Mouse (Mus musculus): ENCODE data around the gene Ethe1.
"Not testable (repeated sequence)": the region's sequence is repeated elsewhere in the genome, so short reads cannot be mapped to it uniquely, and the experiment has no call there.

Ethe1 gene

DNA sequence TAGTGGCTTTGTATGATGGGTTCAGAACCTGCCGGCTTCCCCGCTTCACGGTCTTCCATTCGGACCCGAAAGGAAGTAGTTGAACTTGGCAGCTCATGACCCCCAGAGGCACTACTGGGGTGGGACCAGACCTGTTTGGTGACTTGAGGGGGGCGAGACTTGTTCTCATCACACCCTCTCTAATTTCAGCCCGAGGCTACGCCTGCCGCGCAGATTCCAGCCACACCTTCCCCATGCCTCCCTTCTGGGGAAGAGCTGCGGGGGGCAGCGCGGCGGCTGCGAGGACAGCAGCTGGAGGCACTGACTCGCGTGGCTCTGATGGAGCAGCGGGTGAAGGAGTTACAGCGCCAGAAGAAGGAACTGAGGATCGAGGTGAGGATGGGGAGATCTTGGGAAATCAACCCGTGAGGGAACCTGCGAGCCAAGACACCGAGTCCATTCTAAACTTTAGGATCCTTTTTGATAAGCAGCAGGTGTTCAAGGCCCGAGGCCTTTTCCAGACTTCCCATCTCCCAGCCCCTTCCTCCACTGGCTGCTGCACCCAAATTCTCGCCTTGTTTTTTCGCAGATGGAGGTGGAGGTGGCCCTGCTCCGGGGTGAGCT is 25.1 kb downstream of the Ethe1 start:
- DNase-seq (ENCODE audit: low spot score), result no peak

DNA sequence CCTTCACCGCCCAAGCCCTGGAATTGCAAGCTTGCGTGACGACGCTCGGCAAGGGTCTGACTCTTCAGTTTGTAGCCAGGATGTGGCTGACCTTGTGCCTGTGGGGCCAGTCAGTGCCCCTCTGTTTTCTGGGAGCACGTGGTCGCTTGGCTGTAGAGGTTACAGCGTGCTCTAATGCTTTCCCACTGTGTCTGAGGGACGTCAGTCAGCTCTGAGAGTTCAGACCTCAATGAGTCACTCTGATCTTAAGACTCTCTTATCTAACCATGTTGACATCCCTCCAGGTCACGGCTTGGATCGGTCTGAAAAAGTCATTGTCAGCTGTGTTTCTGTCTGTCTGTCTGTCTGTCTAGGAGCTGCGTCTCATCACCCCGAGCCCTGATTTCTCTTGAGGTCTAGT is 27.5 kb downstream of the Ethe1 start:
- no peak for DNase-seq (ENCODE audit: low spot score)

DNA sequence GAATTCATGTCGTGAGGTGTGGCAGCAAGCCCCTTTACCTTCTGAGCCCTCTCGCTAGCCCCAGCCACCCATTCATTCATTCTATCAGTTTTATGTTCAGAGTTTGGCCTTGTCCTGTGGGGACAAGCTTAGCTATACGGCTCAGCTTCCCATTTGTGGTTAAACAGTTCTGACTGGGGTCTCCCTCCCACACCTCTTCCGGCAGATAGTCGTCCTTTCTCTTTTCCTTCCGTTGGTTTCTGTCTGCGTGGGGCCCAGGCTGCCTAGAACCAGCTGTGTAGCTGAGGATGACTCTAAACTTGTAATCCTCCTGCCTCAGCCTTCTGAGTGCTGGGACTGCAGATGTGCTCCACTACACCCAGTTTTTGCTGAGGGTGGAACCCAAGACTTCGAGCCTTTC is 30.4 kb downstream of the Ethe1 start:
- DNase-seq (ENCODE audit: low spot score), result no peak

DNA sequence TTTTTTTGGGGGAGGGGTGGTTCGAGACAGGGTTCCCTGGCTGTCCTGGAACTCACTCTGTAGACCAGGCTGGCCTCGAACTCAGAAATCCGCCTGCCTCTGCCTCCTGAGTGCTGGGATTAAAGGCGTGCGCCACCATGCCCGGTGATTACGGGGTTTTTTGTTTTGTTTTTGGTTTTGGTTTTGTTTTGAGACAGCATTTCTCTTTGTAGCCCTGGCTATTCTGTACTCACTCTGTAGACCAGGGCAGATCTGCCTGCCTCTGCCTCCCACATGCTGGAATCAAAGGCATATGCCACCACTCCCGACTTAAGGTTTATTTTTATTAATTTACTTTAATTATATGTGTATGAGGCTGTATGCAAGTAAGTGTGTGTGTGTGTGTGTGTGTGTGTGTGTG is 31.0 kb downstream of the Ethe1 start:
- DNase-seq (ENCODE audit: low spot score), result not testable (repeated sequence)

DNA sequence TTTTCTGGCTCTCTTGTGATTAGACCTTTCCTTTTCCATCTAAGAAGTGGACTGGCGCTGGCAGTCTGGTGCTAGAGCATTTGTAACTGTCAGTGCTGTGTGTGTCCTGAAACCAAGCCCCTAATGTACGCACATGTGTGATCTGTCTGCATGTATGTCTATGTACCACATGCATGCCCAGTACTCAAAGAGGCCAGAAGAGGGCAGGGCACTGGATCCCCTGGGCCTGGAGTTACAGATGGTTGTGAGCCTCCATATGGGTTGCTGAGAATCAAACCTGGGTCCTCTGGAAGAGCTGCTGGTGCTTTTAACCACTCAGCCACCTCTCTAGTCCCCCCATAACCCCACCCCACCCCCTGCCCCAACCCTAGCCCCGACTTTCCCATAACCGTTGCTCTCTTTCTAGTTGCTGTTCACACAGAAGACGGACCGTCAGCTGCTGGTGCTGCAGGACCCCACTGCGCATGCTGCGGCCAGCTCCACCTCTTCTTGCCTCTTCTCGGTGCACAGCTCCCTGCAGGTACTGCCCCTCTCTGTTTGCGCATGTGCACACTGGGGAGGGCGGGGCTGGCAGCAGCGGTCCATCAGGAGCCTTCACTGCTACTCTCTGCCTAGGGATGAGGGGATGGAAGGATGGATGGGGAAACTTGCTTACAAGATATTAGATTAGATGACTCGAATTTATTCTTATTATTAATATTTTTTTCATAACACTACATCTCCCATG is 32.5 kb downstream of the Ethe1 start:
- DNase-seq (ENCODE audit: low spot score), result no peak

GRCm38 (mm10) chr7:24621193-24621592 is 33.9 kb downstream of the Ethe1 start:
- no peak for DNase-seq (ENCODE audit: low spot score)

DNA sequence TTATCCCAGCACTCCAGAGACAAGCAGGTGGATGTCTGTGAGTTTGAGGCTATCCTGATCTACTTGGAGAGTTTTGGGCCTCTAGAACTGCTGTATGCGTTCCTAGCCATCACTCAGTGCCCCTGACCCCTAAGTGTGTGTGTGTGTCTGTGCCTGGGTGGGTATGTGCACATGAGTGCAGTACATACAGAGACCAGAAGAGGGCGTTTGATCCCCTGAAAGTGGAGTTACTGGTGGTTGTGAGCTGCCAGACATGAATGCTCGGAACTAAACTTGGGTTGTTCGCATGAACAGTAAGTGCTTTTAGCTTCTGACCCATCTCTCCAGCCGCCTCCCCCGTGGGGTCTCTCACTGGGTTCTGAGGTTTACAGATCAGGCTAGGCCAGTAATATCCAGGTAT is 35.6 kb downstream of the Ethe1 start:
- no peak for DNase-seq (ENCODE audit: low spot score)

DNA sequence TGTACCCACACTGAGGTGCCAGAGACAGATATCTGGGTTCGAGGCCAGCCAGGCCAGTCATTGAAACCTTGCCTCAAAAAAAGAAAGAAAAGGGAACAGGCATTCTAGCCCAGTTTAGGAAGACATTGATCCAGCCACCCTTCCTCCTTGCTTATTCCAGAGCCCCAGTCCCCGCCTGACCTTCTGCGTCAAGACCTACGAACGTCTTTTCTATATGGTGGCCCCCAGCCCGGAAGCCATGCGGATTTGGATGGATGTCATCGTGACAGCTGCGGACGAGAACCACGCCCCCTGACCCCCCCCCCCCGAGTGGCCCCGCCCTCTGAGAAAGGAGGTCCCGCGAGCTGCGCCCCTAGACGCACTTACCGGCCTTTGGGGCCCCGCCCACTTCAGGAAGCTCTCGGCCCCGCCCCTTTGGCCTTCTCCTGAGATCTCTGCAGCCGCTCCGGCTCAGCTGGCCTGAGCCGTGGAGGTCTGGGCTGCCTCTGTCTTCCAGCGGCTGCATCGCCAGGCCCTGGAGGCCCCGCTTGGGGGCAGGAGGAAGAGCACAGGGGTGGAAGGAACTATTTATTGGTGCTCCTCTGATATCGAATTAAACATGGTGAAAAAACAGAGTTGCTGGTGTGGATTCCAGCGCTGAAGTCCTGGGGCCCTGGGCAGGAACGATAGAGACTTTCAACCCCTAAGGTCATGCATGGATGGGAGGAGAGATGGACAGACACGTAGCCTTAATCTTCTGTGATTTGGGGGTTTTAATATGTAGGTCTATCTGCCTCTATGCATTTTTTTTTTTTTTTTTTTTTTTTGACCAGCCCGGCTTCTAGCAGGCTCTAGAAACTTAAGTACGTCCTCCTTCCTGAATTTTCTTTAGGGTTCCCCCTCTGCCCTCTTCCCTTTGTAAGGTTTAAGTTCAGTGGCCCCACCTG is 41.6 kb downstream of the Ethe1 start:
- DNase-seq (ENCODE audit: low spot score), result peak; percentile 86

DNA sequence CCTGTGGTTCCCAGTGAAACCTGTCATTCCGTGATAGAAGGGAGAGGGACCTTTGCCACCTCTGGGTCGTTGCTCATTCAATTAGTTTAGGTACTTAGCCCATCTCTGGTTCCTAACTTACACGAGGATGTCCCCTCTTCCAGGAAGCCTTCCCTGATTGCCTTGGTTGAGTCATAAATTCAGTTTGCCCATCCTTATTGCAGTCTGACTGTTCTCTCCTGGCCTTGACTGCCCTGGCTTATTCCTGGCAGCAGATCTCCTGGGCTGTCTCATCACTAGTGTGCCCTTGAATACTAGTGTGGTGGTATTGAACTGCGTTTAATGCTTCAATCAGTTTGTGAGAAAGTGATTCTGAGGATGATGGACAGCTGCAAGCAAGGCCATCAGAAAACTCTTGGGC is 42.3 kb downstream of the Ethe1 start:
- no peak for DNase-seq (ENCODE audit: low spot score)

DNA sequence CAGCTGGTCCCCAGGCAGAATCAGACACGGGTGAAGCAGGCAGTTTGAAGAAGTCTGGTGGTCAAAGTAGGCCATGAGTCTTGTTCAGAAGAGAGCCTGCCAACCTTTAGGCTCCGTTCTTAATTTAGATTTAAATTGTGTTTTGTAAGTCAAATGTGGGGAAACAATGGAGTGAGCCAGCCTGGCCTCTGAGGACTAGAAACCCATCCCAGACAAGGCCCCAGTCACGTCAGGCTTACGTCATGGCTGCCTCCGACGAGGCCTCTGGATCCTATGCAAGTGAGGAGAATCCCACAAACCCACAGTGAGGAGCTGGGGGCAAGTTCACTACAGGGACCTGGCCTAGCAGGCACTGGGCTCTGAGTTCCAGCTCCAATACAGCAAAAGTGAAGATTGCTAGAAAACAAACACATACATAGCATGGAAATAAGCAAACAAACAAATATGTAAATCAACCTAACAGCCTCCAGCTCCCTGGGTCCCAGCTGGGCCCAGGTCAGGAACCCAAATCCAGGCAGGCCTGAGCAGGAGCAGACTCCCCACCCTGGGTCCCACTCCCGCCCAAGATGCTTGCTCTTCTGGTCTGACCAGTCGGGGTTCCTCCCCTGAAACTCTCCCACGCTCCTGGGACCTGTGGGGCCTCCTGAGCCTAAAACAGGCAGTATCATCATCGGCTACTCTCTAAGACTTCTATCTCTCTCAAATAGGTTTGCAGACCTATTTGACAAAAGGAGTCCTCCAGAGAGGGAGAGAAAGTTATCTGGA is 43.0 kb downstream of the Ethe1 start:
- no peak for DNase-seq (ENCODE audit: low spot score)

DNA sequence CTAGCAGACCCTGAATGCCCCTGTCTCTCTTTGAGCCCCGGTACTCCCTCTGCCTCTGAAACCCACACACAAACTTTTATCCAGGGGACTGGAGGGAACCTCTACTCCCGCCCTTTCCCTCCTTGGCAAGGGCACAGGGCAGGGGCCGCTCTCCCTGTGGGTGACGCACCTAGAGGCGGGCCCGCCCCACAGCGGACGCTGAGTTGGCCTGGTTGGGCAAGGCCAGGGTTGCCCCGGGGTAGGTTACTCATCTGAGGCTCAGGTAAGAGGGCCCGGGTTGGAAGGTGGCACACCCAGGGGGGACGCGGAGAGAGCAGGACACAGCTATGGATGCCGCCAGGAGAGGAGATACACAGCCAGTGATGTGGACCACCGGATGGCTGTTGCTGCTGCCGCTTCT is 48.9 kb downstream of the Ethe1 start, which contains the start of gene Lypd3:
TSS of gene Lypd3 (plus strand) at position 287 of the 400 bp plus-strand sequence.
- DNase-seq (ENCODE audit: low spot score), result no peak

GRCm38 (mm10) chr7:24637046-24637445 is 49.7 kb downstream of the Ethe1 start:
- DNase-seq (ENCODE audit: low spot score), result no peak

DNA sequence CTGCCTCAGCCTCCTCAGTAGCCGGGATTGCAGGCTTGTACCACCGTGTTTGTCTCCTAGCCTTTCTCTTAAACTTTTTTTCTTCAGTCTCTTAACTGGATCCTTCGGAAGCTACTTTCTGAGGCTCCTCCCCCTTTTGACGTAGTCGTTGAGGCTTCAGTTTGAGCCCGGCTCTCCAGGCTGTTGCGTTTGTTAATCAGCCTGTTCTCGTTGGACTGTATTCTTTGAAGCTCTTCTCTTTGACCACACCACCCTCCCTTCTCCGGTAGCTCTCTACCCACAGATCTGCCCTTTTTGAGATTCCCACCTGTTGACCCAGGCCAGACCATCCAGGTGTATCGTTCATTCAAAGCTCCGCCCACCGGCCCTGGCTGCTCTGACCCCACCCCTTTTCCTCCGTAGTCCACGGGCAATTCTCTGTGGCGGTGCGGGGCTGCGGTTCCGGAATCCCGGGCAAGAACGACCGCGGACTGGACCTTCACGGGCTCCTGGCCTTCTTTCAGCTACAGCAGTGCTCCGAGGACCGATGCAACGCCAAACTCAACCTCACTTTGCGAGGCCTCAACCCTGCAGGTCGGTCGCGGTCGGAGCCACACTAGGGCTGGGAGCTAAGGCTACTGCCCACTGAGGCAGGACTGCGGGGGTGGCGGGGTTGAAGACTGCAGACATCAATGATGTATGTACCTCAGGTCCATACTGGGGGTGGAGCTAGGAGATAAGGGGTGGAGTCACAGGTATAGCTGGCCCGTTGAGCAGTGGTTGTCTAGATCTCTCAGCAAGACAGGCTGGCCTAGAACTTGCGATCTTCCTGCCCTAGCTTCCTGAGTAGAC is 50.9 kb downstream of the Ethe1 start:
- DNase-seq (ENCODE audit: low spot score), result no peak

DNA sequence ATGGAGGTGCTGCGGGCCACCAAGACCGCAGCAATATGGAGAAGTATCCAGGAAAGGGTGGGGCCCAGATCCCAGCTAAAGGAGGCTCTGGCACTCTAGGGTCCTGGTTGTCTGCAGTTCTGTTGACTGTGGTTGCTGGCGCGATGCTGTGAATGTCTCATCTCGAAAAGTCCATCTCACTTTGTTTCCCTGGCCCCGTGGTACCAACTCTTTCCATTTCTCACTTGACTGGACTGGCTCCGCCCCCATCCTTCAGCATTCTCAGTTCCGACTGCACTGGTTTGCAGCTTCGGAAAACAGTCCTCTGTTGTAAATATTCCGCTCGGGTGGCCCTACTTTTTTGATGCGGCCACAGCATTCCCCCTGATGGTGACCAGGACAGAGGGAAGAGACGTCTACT is 53.1 kb downstream of the Ethe1 start:
- DNase-seq (ENCODE audit: low spot score), result no peak

- DNase-seq (ENCODE audit: low spot score), result peak; percentile 33
Measured at GRCm38 (mm10) chr7:24642491-24642890, 55.1 kb downstream of the Ethe1 start.

DNA sequence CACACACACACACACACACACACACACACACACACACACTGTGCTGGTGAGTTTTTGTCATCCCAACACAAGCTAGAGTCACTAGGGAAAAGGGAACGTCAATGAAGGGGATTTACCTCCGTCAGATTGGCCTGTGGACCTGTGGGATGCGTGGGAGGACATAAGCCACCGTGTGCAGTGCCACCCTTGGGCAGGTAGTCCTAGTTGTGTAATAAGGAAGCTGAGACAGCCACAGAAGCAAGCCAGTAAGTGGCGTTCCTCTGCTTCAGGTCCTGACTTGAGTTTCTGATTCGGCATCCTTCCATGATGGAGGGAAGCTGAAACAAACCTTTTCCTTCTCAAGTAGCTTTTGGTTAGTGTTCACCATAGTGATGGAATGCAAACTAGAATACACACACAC is 57.1 kb downstream of the Ethe1 start:
- DNase-seq (ENCODE audit: low spot score), result no peak

GRCm38 (mm10) chr7:24644996-24645395 is 57.7 kb downstream of the Ethe1 start:
- no peak for DNase-seq (ENCODE audit: low spot score)

DNA sequence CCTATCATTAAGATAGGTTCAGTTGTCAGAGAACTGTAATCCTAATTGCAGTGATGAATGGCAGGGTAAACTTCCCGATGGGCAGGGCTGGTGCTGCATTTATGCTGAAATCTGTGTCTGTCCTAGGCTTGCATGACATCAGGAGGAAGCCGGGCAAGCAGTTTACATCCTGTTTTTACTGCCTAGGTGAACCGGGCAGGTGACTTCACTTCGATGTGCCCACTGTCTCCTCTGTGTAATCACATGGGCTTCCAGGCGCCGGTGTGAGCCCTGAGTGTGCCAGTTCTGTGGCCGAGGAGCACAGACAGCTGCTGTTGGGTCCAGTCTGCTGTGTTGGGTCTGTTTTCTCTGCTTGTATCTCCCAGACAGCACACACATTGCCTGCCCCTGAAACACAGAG is 59.1 kb downstream of the Ethe1 start:
- DNase-seq (ENCODE audit: low spot score), result no peak

GRCm38 (mm10) chr7:24653681-24654080 is 66.3 kb downstream of the Ethe1 start:
- DNase-seq (ENCODE audit: low spot score), result peak; percentile 50

All from ovary, postnatal 36 days (tissue).